Mouse (Mus musculus) inflammation-experienced regulatory T-cells, adult 6 months (primary cell): ENCODE measurements at regions not wholly inside any gene's neighbourhood (a gene's known extent, or its start where the extent isn't known, plus 50 kb on each side); places are given as distances from the start of the nearest gene placed in this dataset.

Source experiments
- ATAC-seq: one replicate; pipeline ENCODE4 v1.8.0; 2017

DNA sequence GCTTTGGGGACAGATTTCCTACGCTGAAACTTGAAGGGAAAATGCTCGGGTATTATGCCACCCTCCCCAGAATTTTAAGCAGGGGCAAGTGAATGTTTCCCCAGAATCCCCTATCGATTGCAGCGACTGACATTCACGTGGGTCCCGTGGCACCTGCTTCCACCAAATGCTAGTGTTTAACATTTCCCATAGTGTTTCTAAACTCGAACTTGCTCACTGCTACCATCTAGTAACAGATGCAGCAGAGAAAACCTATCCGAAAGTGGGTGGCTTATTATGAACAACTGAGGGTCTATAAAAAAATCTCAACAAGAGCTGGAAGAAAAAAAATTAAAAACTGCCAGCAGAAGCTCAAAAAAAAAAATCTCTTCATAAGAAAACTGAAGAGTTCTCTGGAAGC, 284.2 kb downstream of the Rnf144a start:
- no peak for ATAC-seq

GRCm38 (mm10) chr12:26130011-26130410, 285.0 kb downstream of the Rnf144a start:
- no peak for ATAC-seq

- no peak for ATAC-seq
Observed at GRCm38 (mm10) chr12:26129511-26129910, 285.5 kb downstream of the Rnf144a start.

DNA sequence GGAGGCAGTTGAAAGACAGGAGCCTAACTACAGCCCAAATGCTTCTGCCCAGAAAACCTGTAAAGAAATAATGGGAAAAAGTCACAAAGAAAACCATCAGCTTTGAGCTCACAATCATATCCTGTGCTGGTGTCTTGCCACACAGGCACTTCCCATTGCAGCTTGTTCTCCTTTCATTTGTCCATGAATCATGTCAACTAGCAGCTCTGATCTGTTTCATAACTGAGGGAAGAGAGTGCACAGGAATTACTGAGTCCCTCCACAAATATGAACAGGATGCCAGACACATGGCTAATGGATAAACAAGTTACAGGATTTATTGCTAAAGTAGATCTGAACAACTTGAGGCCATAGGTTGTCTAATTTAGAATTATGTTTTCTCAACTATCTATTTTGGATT, 286.2 kb downstream of the Rnf144a start:
- ATAC-seq, result no peak

DNA sequence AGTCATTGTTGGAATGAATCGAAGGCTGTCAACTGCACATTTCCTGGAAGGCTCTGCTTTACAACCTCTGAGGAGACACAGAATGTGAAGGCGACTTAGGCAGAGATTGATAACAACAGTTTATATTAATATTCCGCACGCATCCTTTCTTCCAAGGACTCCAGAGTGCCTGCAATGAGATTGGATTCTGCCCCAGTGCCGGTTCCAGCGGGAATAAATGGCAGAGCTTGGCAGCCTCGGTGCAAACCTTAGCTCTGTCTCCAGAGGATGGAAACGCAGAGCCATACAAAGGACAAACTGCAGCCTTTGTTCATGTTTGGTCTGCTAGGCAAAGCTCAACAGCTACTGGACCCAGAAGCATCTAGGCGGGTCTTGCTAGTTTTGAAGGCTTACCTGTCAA, 288.8 kb downstream of the Rnf144a start:
- no peak for ATAC-seq

DNA sequence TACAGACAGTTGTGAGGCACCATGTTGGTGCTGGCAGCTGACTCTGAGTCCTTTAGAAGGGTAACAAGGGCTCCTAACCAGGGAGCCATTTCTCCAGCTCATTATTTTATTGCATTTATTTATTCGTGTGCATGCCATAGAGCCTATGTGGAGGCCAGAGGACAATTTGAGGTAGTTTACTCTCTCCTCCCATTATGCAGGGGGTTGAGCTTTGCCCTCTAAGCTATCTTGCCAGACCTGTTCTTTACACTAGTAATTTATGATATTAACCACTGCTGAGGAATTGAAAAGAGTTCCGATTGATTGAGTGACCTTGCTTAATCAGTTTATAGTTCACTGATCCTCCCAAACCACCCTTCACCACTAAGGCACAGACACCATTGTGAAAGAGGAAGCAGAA, 290.8 kb downstream of the Rnf144a start:
- ATAC-seq, result no peak

- ATAC-seq, result no peak
Observed at GRCm38 (mm10) chr12:26115339-26115912, 299.6 kb downstream of the Rnf144a start.

GRCm38 (mm10) chr12:26112166-26113019, 302.7 kb downstream of the Rnf144a start:
- ATAC-seq, result no peak

GRCm38 (mm10) chr12:26109866-26110265, 305.2 kb downstream of the Rnf144a start:
- no peak for ATAC-seq

DNA sequence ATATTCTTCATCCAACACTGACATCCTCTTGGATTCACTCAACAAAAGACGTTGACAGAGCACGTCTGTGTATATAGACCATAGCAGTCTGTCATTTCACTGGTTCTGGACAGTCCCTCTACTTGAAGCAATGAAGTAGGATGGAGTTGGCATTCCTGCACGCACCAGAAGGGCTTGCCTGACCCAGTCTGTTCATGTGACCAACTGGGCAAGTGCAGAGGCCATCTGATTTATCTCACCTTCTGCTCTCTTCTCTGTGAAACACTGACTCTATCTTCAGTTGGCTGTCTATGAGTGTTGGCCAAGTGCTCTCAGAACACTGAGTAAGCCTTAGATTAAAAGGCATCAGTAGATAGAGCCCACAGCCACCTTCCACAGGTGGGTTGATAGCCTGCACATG, 310.7 kb downstream of the Rnf144a start:
- ATAC-seq, result no peak

DNA sequence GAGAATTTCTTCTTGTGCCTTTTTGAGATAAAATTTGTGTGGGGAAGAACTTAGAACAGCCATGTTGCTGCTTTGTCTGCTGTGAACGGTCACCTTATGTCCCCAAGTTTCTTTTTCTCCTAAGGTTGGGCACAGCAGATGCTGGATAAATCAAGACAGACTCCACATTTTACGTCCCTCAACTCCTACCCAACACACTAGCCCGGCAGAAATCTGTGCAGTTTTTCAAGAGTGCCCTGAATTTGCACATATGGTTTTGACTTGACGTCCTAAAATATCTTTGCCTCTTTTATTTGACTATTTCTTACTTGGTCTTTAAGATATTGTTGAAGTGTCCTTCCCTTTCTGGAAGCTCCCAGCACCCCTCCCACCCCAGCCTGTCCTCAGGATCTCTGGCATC, 312.7 kb downstream of the Rnf144a start:
- ATAC-seq, result no peak

GRCm38 (mm10) chr12:26100140-26100539, 314.9 kb downstream of the Rnf144a start:
- ATAC-seq, result no peak

DNA sequence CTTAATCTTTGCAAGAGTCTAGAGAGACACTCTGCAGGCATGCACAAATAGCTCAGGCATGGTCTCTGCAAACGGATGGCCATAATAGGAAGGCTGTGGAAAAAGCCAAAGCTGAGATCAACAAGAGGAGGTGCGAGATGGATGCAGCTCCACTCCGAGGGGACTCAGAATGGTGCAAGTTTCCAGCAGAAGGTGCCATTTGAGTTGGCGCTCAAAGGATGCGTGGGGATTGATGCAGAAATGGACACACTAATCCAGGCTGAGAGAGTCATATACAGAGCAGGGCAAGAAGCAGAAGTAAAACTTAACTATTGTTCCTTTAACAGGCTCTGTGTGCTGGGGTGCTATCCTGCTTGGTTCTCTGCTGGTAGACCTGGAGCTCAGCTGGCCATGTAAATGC, 315.9 kb downstream of the Rnf144a start:
- no peak for ATAC-seq

- no peak for ATAC-seq
Observed at GRCm38 (mm10) chr12:26092311-26092710, 322.7 kb downstream of the Rnf144a start.

GRCm38 (mm10) chr12:26091865-26092264, 323.2 kb downstream of the Rnf144a start:
- ATAC-seq, result no peak

DNA sequence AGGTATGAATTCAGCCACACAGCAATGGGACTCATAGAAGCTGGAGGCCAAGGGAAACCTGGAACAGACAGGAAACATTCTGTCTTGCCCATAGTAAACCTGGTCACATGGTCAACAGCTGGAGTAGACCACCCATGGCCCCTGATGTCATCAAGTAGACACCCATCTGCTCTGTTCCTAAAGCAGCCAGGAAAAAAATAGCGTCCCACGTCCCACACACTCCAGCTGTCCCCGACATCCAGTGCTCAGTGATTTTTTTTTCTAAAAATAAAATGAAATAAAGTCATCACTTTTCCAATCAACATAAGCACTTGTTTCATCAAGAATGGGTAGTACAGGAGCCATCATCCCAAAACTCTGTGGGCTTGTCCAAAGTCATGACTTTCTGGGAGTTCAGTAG, 326.7 kb downstream of the Rnf144a start:
- ATAC-seq, result no peak

DNA sequence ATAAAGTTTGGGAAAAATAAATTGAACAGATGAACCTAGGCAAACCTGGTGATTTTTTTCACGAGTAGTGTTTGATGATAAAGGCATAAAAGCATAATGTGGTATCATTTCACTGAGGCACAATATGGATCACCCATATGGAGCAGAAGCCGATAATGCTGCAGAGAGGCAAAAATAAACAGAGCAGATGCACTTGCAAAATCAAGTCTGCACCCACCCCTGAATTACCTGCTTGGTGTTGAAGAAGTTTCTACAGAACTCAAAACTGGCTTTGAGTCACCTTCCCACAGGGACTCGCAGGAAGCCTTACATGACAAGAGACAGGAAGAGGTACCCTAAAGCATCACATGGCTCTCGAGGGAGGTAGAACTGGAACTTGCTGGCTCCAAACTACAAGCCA, 328.1 kb downstream of the Rnf144a start:
- ATAC-seq, result no peak

DNA sequence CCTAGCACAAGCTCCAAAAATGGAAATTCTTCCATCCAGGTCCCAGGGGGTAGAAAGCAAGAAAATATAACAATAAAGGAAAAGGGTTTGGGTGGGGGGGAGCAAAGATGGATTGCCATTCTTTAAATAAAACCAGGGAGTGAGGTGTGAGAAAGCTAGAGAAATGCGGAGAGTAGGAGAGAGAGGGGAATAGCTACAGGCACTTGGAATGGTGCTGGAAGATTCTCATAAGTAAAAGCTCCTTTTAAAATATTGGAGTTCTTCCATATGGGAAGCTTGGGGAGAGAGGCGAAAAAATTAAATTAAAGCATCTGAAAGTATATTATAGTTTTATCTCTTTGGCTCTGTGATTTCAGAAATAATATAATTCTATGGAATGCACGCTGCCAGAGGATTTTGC, 328.6 kb downstream of the Rnf144a start:
- ATAC-seq, result no peak

DNA sequence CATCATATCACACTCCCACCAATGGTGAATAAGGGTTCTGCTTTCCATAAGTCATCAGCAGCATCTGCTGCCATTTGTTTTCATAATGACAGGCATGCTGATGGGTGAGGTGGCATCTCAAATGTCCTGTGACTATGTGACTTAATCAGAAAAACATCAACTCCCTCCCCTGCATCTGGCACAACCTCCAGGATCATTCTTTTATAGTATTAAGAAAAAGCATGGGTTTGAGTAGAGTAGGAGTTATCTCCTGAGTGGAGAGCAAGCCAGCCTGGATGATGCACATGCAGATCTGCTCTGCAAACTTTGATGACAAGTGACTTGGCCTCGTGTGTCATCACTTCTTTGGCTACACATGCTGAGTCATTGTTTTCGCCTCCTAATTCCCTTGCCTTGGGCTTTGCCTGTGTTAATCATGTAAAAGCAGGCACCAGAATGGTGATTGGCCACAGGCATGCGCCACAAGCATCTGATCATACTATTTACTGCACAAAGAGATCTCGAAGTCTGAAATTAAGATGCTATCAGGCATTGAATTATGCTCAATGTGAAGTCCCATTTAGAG, 335.9 kb downstream of the Rnf144a start:
- ATAC-seq, result no peak

DNA sequence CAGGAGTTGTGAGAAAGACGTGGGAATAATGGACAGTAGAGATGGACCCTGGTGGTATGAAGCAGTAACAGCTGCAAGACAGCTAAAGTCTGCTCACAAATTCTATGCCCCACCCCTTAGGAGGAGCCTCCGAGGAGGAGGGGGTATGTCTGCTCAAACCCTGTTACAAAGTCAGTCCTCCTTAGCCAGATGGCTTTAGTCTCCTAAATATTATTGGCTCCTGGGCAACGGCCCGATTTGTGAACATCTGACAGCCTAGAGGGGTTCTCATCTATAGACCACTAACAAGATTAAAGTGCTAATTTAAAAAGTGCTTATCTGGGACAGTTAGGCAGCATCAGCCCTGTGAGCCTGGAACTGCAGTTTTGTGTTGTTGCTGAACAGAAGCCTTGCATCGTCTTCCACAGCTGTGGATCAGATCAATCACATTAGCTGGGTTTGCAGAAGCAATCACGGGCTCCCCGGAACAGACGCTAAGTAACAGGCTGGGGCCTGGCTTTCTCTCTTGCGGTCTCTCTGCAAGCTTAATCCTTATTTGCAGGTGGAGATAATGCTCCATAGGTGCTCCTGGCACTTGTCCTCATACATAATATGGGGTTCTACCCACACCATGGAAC, 339.3 kb downstream of the Rnf144a start:
- ATAC-seq, result no peak

- no peak for ATAC-seq
Observed at GRCm38 (mm10) chr12:26072180-26072579, 342.9 kb downstream of the Rnf144a start.

- peak; percentile 21 for ATAC-seq
Observed at GRCm38 (mm10) chr12:26071610-26072009, 343.4 kb downstream of the Rnf144a start.

GRCm38 (mm10) chr12:26068685-26069008, 346.4 kb downstream of the Rnf144a start:
- peak; percentile 65 for ATAC-seq
